Mouse (Mus musculus) cerebellum, adult 11 months (tissue): ENCODE data around the gene Gm12185.
"Not testable (repeated sequence)": the region's sequence is repeated elsewhere in the genome, so short reads cannot be mapped to it uniquely, and the experiment has no call there.

Source experiments
- DNase-seq: peaks from one replicate; pipeline ENCODE4 v3.0.0; 2022

The Gm12185 gene

GRCm38 (mm10) chr11:48991740-48992520, at the start of gene Gm12185:
Gm12185 (minus strand) TSS chr11:48992226.
- not testable (repeated sequence) for DNase-seq

DNA sequence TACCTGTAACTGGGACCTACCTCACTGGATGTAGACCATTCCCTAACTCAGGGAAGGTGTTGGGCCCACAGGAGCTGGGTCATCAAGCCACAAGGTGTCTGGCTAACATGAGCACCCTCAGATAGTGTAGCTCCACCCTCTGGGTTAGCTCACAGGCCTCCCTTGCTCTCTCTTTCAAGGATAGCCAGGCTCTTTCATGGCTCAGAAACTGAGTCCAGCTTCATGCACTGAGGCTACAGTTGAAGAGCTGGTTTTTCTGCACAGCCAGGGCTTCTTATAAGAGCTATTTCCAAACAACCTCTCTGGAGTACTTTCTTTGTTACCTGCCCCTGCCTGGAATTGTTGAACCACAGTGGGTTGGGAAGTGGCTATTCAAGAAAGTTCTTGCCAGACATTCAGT, 20.0 kb upstream of the Gm12185 start:
- not testable (repeated sequence) for DNase-seq

DNA sequence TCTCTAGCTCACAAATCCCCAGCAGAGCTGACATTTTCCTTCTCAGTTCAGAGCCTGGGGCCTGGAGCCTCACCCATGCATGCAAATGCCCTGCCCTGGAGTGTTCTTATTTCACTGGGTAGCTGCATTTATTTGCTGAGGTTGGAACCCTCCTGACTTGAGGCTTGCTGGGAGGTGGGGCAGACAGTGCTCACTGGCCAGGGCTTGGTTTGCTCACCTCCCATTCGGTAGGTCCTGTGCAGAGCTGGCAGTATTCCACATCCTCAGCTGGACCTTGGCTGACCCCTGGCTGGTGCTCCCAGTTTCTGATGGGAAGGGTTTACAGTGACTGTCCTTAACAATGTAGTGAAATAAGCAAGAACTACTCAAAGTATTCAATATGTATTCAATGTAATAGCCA, 14.8 kb upstream of the Gm12185 start:
- DNase-seq = not testable (repeated sequence)

- DNase-seq = not testable (repeated sequence)
Measured at GRCm38 (mm10) chr11:49006317-49006716, 14.3 kb upstream of the Gm12185 start.

DNA sequence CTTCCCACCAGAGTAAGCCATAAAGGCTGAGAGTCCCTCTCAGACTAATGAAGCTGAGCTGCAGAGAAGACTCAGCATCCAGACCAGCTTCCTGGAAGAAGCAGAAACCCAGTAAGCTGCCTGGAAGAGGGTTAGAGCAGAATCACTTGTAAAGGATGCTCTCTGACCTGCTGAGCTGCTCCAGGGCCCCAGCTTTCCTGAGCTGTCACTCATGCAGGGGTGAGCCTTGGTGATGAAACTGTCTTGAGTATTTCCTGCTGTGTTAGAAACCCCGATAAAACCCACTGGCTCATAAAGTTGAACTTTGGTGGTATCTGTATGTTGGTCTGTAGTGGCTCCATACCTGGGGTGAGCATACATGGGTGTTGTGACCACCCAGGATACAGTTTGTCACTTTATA, 8.4 kb upstream of the Gm12185 start:
- not testable (repeated sequence) for DNase-seq

GRCm38 (mm10) chr11:48994018-48994417, 2.0 kb upstream of the Gm12185 start, which contains the start of gene Tgtp1:
Tgtp1 (minus strand) TSS chr11:48994172.
- DNase-seq = not testable (repeated sequence)

GRCm38 (mm10) chr11:48993296-48993695, 1.3 kb upstream of the Gm12185 start:
- not testable (repeated sequence) for DNase-seq

DNA sequence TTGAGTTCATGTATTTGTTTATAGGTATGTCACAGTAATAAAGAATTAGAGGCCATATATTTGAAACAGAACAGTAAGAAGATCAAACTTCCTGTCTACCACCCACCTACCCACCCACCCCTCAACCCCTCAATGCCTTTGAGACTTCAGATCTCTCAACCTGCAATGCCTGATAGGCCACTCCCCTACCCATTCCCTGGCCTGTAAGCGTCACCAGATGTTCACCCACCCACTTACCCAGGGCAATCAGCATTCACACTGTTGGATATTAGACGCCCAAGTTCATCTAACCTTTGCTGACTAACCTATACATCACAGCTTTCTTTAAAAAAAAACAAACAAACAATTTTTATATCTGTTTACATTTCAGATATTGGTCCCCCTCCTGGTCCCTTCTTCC, 2.0 kb downstream of the Gm12185 start:
- DNase-seq = not testable (repeated sequence)

GRCm38 (mm10) chr11:48988219-48988618, 3.8 kb downstream of the Gm12185 start:
- DNase-seq = not testable (repeated sequence)

GRCm38 (mm10) chr11:48982848-48983247, 9.2 kb downstream of the Gm12185 start:
- not testable (repeated sequence) for DNase-seq

GRCm38 (mm10) chr11:48980052-48980451, 12.0 kb downstream of the Gm12185 start:
- not testable (repeated sequence) for DNase-seq

DNA sequence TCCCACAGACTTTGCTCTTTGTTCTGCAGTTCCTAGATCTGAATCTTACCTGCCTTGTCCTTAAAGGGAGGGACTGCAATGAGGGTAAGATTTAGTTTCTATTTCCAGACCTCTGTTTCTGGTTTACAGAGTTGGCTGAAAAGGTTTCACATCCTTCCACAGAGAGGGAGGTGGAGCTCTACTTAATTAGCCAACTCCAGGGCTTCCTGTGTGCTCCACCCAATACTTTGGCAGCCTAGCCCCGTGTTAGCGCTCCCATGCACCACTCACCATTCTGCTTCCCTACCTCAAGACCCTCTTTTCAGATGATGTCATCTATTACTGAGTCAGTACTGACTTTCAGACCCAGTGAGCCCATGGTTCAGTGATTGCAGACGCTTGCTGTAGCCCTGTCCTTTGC, 12.8 kb downstream of the Gm12185 start, which contains the start of gene 9930111J21Rik1:
Gene 9930111J21Rik1 (minus strand): TSS at position 148 of the 400 bp plus-strand sequence.
- DNase-seq = not testable (repeated sequence)

DNA sequence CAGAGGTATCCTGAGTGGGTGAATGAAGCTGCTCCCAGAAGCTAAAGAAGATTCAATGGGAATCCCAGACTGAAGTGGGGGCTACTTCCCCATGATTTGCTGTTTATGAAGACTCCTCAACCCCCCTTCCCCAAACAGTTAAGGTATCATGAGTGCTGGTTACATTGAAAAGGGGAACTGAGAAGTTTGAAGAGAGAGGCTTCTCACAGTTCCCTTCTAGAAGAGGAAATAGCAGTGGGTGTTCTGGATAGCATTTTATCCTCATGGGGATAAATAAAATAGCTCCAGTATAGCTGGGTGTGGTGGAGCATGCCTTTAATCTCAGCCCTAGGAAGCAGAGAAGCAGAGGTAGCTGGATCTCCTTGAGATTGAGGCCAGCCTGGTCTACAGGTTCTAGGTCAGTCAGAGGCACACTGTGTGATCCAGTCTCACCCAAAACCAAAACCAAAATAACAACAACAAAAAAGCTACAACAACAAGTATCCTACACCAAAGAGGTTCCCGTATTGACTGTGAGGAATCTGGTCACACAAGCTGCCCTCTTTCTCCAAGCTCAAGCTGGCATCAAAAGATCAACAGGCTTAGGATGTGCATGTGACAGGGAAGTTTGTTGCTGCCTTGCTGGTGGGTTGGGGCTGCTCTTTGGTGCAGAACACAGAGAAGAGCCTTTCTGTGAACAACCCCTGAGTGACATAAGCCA, 13.6 kb downstream of the Gm12185 start, which contains the start of gene Olfr56:
Gene Olfr56 (plus strand): TSS at position 650 of the 700 bp plus-strand sequence.
- not testable (repeated sequence) for DNase-seq

DNA sequence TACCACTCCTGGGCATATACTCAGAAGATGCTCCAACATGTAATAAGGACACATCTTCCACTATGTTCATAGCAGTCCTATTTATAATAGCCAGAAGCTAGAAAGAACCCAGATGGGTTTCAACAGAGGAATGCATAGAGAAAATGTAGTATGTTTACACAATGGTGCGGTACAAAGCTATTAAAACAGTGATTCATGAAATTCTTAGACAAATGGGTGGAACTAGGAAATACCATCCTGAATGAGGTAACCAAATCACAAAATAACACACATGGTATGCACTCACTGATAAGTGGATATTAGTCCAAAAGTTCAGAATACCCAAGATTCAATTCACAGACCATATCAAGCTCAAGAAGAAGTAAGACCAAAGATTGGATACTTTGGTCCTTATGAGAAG, 17.3 kb downstream of the Gm12185 start:
- DNase-seq = not testable (repeated sequence)

DNA sequence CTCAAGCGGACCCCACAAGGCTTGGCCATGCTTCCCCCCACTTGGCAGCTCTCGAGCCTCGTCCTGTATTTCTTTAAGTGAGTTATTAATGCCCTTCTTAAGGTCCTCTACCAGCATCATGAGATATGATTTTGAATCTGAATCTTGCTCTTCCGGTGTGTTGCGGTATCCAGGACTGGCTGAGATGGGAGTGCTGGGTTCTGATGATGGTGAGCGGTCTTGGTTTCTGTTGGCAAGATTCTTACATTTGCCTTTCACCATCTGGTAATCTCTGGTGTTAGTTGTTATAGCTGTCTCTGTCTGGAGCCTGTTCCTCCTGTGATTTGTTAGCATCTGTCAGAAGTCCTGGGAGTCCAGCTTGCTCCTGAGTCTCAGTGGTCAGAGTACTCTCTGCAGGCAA, 45.9 kb downstream of the Gm12185 start, which contains the start of gene Psme2b:
Gene Psme2b (minus strand): TSS at position 101 of the 400 bp plus-strand sequence.
- not testable (repeated sequence) for DNase-seq

DNA sequence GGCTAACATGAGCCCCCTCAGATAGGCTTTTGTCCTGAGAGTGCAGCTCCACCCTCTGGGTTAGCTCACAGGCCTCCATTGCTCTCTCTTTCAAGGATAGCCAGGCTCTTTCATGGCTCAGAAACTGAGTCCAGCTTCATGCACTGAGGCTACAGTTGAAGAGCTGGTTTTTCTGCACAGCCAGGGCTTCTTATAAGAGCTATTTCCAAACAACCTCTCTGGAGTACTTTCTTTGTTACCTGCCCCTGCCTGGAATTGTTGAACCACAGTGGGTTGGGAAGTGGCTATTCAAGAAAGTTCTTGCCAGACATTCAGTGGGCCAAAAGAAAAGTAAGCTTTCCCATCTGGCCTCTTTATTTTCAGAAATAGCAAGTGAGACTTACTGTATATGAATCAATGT, 52.7 kb downstream of the Gm12185 start:
- DNase-seq = not testable (repeated sequence)

GRCm38 (mm10) chr11:48935291-48935690, 56.7 kb downstream of the Gm12185 start:
- not testable (repeated sequence) for DNase-seq

GRCm38 (mm10) chr11:48933923-48934322, 58.1 kb downstream of the Gm12185 start:
- not testable (repeated sequence) for DNase-seq

GRCm38 (mm10) chr11:48933422-48933821, 58.6 kb downstream of the Gm12185 start:
- not testable (repeated sequence) for DNase-seq

- DNase-seq = not testable (repeated sequence)
Measured at GRCm38 (mm10) chr11:48928068-48928467, 64.0 kb downstream of the Gm12185 start.

DNA sequence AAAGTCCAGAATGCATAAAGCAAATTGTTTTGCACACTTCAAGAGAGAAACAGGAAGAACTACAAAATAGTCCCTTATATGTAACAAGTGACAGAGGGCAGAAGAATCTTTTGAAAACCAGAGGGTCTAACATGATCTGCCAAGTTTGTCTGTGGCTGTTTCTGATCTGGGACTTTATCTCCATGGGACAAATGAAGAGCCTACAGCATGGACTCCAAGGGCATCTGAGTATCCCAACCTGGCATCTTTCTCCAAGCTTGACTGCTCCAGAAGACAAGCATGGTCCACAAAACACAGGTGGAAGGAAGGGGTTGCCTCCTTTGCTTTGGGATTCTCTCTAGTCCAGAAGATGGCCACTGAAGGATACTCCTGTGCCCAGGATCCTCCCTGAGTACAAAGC, 65.6 kb downstream of the Gm12185 start:
- not testable (repeated sequence) for DNase-seq

GRCm38 (mm10) chr11:48923818-48924217, 68.2 kb downstream of the Gm12185 start:
- not testable (repeated sequence) for DNase-seq

- DNase-seq = no peak
Measured at GRCm38 (mm10) chr11:48918380-48918779, 73.6 kb downstream of the Gm12185 start.
